Mouse (Mus musculus): ENCODE results near the gene Srpk2.
"Not testable (repeated sequence)": the region's sequence is repeated elsewhere in the genome, so short reads cannot be mapped to it uniquely, and the experiment has no call there.

Srpk2 gene

DNA sequence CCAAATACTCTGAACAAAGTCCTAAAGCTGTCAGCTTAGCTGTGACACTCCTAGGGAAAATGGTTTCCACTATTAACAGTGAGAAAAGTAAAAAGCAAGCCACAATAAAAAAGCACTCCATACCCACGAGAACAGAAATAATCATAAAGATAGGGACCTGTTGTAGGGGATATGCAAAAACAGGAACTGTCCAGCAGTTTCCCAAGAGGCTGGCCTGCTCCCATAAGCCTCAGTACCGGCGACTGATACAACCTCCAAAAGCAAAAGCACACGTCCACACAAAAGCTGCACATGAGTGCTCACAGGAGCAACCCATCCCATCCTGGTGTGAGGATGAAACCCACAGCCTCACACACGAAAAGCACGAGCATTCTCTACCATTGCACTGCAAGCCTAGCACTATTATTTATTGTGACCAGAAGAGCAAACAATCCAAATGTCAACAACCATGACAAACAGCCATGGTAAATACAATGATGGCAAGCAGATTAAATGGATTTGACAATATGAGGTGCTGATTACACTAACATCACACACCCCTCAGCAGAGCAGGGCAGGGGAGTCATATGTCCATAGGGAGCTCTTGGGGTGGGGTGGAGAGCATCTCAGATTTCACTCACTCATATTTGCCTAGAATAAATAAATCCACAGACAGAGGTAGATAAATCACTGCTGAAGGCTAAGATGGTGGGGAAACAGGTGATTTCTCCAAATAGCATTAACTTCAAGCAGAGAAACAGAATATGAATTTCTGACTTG is 107.9 kb downstream of the Srpk2 start:
- in situ Hi-C loops (cut with MboI; ENCODE audit: low sequenced_read_pairs): no loop called here

DNA sequence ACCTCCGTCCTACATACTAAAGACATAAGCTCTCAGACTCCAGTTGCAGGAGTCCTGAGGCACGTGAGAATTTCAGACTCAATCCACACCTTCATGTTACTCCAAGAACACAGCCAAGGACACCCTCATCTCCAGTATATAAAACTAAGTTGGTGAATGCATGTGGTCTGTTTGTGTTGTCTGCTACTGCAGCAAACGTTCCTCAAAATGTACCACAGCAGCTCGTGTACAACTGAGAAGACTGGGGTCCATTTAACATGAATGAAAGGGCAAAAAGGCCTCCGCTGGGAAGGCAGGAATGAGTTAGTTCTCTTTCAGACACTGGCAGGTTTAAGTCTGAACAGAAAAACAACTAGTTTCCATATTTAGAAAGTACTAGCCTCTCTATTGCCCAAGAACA is 110.5 kb downstream of the Srpk2 start:
- in situ Hi-C loops (cut with MboI; ENCODE audit: low sequenced_read_pairs): no loop called here

DNA sequence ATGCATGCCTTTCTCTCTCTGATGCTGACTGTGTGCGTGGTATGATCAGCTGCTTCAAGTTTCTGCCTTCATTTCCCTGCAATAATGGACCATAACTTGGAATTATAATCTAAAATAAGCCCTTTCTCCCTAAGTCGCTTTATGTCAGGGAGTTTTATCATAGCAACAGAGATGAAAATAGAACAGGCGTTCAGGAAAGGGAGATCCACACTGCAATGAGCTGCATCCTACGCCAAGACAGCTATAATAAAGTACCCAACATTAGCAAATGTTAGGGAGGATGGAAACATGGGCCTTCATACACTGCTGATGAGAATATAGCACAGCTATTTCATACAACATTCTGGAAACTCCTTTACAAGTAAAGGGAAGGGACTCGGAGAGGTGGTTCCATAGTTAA is 116.2 kb downstream of the Srpk2 start:
- in situ Hi-C loops (cut with MboI; ENCODE audit: low sequenced_read_pairs): no loop called here

DNA sequence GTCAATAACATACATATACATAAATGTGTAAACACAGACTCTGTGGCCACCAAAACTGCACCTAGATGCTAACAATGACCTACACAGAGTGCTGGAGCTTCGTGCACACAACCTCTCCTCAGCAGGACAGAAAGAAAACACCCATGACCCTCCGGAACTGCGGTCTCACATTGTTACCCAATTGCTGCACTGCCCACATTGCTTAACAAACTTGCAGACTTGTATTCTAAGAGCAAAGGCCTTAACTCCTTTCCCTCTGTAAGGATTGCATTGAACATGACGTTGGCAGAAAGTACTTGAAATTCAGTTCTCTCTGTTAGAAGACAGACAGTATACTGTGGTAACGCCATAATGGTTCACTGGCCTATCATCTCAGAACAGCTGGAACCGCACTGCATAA is 118.0 kb downstream of the Srpk2 start:
- in situ Hi-C loops (cut with MboI; ENCODE audit: low sequenced_read_pairs): no loop called here

DNA sequence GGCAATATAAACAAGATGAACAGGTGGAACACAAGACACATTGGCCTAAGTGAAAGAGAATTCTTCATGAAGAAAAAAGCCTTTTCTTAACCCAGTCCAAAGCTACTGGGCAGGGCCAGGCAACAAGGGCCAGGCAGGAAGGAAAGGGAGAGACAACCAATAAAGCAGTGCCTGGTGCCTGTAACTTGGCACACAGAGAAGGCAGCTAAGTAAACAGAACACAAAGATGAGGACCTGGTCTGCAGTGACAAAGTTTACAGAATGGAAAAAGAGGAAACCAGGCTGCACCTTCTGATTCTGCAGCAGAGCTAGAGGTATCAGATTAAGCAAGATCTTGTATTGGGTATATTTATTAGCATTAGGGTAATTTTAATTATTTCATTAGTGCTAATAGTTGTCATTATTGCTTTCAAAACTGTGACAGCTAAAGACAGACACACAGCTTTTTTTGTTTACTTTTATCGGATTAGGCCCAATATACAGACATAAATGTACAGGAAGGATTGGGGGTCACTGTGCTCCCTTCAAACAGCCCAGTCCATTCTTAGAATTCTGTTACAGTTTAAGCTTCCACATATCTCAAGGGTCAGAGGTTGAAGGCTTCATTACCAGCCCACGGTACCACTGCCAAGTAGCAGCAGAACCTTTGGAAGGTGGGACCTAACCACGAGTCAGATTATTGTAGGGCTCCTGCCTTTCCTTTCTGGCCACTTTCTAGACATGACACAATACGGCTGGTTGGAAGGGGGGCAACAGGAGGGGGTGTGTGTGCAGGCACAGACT is 121.9 kb downstream of the Srpk2 start:
- in situ Hi-C loops (cut with MboI; ENCODE audit: low sequenced_read_pairs): no loop called here

DNA sequence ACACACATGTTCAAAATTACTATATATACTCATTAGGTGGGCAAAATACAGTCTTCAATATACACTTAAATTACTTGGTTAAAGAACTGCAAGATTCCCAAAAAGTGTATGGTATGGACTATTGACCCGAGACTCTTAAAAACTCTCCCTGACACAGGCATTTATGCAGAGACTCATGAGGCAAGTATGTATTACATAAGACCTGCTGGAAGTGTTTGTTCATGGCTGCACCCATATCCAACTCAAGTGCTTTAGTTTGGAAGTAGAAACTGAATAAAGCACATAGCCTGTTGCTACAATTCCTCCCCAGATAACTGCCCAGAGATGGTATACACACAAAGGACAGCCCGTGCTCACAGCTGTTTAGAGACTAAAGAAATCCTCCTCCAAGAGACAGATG is 123.2 kb downstream of the Srpk2 start:
- in situ Hi-C loops (cut with MboI; ENCODE audit: low sequenced_read_pairs): no loop called here

DNA sequence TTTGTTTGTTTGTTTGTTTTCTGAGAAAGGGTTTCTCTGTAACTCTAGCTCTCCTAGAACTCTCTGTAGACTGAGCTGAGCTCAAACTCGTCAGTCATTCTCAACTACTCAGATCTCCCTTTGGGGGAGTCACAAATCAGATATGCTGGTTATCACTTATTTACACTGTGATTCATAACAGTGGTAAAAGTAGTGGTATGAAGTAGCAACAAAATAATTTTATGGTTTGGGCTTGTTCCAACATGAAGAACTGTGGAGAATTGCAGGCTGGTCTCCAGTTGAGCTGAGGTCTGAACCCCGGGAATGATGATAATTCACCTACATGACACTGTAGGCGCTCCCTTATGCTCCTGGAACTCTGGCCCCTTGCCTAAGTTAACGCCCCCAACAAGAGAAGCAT is 124.2 kb downstream of the Srpk2 start:
- in situ Hi-C loops (cut with MboI; ENCODE audit: low sequenced_read_pairs): no loop called here

DNA sequence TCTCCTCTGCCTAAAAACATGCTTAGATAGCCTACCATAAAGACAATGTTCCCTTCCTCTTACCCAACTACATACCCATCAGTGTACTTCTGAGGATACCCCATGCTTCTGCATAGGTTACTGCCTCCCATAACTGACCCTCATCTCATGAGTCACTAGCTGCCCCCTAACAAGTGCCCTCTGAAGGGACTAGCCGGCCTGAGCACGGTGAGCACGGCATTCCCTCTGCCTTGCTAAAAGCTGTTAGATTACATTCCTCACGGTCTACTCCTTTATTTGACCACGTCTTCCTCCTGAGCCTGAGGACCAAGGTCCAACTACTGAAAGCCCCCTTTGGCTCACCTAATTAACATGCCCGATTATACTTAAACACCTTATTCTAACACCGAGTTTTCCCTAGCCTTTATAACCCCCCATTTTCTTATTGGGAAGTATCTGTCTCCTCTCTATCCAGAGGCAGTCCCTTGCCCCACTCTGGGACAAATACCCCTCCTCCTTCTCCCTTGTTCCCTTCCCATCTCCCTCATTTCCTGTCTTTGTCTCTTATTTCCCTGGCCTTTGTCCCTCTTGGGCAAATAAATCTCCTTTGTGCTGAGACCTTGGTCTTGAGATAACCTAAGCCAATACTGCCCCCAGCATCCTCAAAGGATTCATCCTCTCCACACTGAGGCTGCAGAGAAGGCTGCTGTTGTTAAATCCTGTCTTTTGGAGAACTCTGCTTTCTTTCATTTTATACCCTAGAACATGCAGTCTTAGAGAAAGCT is 128.2 kb downstream of the Srpk2 start:
- in situ Hi-C loops (cut with MboI; ENCODE audit: low sequenced_read_pairs): no loop called here

DNA sequence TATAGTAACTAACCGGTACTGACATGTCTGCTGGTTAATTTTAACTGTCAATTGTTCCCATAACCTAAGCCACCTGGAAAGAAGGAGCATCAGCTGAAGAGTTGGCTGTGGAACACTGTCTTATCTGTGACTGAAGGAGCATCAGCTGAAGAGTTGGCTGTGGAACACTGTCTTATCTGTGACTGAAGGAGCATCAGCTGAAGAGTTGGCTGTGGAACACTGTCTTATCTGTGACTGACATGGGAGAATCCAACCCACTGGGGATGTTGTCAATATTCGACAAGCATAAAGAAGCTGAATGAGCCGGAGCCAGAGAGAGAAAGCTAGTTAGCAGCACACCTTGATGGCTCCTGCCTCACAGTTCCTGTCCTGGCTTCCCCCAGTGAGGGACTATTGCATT is 131.1 kb downstream of the Srpk2 start:
- in situ Hi-C loops (cut with MboI; ENCODE audit: low sequenced_read_pairs): not testable (repeated sequence)

DNA sequence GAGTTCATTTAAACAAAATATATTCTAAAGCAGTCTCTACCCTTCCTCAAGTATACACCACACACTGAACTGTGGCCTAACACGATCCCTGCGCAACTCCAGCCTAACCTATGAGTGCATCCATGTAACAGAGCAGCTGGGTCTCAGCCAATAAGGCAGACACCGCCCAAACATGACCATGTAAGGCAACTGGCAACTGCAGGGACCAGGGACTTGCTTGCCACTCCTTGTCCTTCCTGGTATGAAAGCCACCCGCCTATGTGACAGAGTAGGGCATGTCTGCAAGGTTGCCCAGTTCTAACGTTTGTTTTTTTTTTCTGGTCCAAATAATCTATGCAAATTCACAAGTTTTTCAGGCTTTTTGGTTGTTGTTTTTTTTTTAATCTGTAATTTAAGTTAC is 132.7 kb downstream of the Srpk2 start:
- in situ Hi-C loops (cut with MboI; ENCODE audit: low sequenced_read_pairs): no loop called here

DNA sequence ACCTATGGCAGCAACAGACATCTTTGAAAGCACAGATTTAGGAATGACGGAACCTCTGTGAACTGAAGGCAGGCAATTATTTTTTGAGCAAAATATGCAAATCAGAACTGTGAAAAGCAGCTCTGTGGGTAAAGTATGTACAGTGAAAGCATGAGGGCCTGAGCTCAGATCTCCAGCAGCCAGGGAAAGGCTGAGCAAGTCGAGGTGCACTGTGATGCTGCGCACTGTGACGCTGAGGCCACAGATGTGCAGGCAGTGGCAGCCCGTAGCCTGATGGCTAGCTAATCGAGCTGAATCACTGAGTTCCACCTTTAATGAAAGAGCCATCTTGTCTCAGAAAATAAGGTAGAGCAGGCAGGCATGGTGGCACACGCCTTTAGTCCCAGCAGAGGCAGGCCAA is 148.7 kb downstream of the Srpk2 start:
- in situ Hi-C loops (cut with MboI; ENCODE audit: low sequenced_read_pairs): no loop called here

DNA sequence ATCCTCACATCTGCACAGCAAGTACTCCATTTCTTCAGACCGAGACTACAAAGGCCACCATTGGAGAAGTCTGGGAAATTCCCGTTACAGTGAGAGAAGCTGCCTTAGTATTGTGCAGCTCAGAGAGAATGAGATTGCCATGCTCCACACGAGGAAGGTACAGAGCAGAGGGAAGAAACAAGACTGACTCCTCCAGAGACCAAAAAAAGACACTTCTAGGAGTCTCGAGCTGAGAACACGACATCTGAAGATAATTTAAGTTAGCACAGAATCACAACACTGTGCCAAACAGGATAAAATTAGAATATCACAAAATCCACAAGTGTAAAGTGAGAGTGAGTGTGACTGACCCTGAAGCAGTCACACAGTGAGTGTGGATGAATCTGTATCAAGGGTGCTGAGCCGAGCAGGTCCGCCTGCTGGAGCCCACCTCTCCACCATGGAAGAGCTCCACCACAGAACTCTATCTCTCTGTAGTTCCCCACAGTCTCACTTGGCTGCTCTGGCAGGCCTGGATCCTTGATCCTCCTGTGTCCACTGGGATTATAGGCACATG is 152.8 kb downstream of the Srpk2 start:
- in situ Hi-C loops (cut with MboI; ENCODE audit: low sequenced_read_pairs): no loop called here

DNA sequence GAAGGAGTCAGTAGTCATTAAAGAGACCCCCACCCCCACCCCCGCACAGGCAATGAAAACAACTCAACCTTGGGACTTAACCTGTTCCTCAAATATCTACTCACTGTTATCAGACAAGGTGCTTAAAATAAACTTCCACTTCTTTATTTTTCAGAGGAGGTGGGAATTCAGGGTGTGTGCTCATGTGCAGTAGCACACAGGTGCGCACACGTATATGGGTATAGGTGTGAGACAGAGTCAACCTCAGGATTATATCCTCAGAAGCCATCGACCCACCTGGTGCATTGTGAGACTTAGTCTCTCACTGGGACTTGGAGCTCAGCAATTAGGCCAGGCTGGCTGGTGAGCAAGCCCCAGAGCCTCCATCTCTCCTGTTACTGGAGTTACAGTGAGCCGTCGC is 153.3 kb downstream of the Srpk2 start:
- in situ Hi-C loops (cut with MboI; ENCODE audit: low sequenced_read_pairs): no loop called here

DNA sequence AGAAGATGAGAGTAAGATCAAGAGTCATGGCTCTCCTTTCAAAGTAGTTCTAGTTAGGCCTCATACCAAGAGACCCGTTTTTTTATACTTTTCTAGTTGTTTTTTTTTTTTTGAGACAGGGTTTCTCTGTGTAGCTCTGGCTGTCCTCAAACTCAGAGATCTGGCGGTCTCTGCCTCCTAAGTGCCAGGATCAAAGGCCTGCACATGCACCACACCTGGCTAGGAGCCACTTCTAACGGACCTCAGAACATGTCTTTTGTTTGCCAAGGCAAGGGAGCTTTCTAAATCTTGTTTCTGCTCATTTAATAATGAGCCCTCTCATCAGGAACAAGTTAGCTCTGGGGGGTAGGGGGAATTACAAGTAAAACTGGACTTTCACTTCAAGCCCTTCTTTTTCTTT is 159.8 kb downstream of the Srpk2 start:
- in situ Hi-C loops (cut with MboI; ENCODE audit: low sequenced_read_pairs): no loop called here

DNA sequence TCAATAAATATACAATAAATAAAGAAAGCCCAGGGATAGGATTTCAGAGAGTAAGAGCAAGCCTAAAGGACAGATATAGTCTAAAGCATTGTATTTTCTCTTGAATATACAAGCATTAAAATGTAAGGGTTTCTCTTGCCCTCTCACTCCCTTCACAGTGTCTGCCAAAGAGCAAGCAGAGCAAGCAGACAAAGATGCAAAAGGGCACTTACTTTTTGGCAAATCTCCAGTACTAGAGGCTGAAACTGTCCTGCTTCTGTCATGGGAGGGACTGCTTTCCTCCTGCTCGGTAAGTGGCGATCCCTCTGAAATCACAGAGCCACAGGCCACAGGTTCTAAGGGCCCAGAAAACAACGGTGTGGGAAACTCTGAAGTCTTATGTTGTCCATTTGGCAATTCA is 160.5 kb downstream of the Srpk2 start:
- in situ Hi-C loops (cut with MboI; ENCODE audit: low sequenced_read_pairs): no loop called here

DNA sequence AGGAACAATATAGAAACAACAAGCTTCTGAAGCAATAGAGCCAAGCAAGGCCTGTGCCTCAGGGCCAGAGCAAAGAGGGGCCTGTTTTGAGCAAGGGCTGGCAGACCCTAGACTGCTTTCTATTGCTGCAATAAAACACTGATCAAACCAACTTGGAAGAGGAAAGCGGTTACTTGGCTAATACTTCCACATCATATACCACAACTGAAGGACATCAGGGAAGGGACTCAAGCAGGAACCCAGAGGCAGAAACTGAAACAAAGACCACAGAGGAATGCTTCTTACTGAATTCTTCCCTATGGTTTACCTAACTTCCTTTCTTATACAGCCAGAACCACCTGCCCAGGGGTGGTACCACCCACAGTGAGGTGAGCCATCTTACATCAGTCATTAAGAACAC is 162.8 kb downstream of the Srpk2 start:
- in situ Hi-C loops (cut with MboI; ENCODE audit: low sequenced_read_pairs): no loop called here

DNA sequence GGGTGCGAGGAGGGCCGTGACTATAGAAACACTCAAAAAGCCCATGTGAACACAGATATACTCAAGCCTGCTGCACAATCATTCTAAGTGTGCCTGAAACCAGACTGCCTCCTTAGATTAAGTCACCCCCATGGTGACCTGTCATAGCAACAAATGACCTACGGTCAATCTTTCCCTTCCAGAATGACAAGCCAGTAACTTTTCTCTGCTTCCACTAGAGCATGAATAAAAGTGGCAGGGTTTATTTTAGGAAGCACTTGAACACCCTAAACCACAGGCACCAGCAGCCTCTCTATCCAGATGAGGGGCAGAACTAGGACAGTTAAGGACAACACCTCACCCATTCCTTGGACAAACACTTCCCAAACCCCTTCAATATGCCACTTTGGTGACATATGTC is 164.7 kb downstream of the Srpk2 start:
- in situ Hi-C loops (cut with MboI; ENCODE audit: low sequenced_read_pairs): no loop called here

DNA sequence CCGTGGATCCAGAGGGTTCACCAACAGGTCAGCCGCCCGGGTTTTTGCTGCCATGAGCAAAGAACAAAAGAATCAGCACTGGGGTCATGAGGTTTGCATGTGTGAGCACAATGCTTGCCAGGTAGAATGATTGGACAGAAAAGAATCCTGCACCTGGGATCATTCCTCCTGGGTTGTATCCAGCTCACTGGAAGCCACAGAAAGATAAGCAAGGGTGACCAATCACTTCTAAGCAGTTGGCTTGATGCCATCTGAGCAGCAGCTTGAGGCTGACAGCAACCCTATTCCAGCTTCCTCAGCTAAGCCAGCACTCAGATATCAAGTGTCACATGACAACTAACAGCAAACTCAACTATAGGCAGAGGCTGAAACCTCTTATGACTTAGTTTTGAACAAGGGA is 165.7 kb downstream of the Srpk2 start:
- in situ Hi-C loops (cut with MboI; ENCODE audit: low sequenced_read_pairs): no loop called here

DNA sequence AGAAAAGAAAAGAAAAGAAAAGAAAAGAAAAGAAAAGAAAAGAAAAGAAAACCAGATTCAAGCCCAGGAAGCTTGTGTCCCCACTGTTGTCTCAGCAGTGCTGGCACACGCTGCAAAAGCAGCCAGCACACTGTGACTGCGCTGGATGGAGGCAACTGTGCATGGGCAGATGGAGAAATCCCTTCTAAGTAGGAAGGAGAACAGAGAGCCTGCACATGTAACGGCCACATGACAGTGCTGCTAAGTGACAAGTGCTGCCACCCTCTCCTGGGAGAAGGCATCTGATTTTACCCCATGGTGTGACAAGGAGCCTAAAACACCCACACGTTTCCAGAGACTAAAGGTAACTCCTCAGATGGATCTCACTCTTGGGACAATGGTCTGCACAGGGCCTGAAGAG is 166.6 kb downstream of the Srpk2 start:
- in situ Hi-C loops (cut with MboI; ENCODE audit: low sequenced_read_pairs): no loop called here

DNA sequence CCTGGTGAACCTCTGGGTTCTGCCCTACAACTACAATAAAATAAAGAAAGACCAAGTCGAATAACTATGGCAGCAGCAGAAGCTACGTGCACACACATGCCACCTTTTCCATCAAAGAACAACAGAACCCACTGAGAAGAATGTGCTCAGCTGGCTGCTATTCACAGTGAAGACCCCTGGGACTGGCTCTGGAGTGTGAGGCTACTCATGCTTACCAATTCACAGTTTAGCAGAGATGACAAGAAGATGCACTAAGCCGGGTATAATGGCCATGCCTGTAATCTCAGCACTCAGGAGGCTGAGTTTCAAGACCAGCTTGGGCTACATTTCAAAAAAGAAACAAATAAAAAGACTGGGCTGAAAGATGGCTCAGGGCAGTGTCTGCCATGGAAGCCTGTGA is 167.5 kb downstream of the Srpk2 start:
- in situ Hi-C loops (cut with MboI; ENCODE audit: low sequenced_read_pairs): no loop called here

DNA sequence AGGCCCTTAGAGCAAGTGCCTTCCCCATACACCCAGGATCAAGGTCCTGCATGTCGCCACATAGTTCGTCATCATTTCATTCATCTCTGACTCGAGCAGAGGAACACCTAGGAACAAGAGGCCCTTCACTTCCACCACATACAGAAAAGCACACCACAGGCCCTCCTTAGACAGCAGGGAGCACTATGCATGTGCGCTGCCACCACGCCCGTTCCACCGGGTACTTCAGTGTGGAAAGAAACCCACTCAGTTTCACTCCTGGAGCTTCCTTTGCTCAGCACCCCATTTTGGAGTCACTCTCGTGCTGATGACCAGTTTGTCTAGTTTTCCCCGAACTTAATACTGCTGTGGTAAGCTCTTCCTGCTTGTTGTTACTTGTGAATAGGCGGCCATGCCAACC is 169.4 kb downstream of the Srpk2 start:
- in situ Hi-C loops (cut with MboI; ENCODE audit: low sequenced_read_pairs): no loop called here

DNA sequence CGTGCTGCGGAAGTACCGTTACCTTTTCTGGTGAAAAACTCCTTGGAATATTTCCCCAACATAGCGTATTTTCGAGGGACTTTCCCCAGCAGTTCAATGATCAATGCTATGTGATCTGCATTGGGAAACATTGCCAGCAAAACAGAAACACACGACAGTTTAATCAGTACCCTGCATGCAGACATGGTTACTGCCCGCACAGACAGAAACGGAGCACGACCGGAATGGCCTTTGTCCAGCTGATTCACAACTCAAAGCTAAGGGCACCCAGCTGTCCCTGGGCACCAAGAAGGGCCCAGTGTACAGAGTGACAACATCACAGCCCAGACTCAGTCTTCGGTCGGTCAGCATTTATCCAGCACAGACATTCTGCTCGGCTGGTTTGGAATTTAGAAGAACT is 170.9 kb downstream of the Srpk2 start:
- in situ Hi-C loops (cut with MboI; ENCODE audit: low sequenced_read_pairs): no loop called here

Measured in CH12F3 (cell line).